Comparison of ENCODE assay signal across 22 mouse cellular contexts in genomic region chr10:94486179-94486578, GRCm38 (mm10).
DNase-seq lines count a peak whose midpoint lies in the region; ATAC-seq and TF ChIP-seq lines count a peak whose summit lies in the region.
"Had no signal": no experiment of that assay in that cellular context is flagged by ENCODE, and none has a peak within 500 bp of the region (broad histone marks: within the 10 kb centered on the region; RNA-seq: fewer than 3 reads in every experiment).

No protein-coding gene starts in this region.

- no peak overlapping the region for H3K4me3 ChIP-seq in heart, embryonic 12.5 days
- no peak overlapping the region for H3K4me3 ChIP-seq in lung, adult 2 months (replicated peaks; ENCODE audit: extremely low read depth, low read depth, low read length)
- no peak overlapping the region for H3K4me3 ChIP-seq in lung, postnatal 0 days (ENCODE audit: low read depth, low read length)
- no peak overlapping the region for H3K4me3 ChIP-seq in forebrain, embryonic 11.5 days (ENCODE audit: low read depth, low read length)
- H3K4me3 ChIP-seq: forebrain, embryonic 12.5 days; hindbrain, embryonic 12.5 days; layer of hippocampus, adult 2 months; midbrain, embryonic 12.5 days had no signal

- H3K27me3 ChIP-seq in heart, embryonic 12.5 days (replicated peaks), result no peaks in the 10 kb centered on the region
- H3K27me3 ChIP-seq in lung, postnatal 0 days (replicated peaks; ENCODE audit: insufficient read depth, low read length), result no peaks in the 10 kb centered on the region
- H3K27me3 ChIP-seq in forebrain, embryonic 11.5 days (ENCODE audit: control insufficient read depth, insufficient read depth, low read length), result no peaks in the 10 kb centered on the region
- H3K27me3 ChIP-seq: forebrain, embryonic 12.5 days; hindbrain, embryonic 12.5 days; midbrain, embryonic 12.5 days had no signal

- no peaks in the 10 kb centered on the region for H3K36me3 ChIP-seq in heart, embryonic 12.5 days
- H3K36me3 ChIP-seq in lung, postnatal 0 days (ENCODE audit: insufficient read depth, low read length), result no peaks in the 10 kb centered on the region
- H3K36me3 ChIP-seq in forebrain, embryonic 11.5 days (ENCODE audit: control insufficient read depth, insufficient read depth, low read length), result no peaks in the 10 kb centered on the region
- H3K36me3 ChIP-seq: forebrain, embryonic 12.5 days; hindbrain, embryonic 12.5 days; midbrain, embryonic 12.5 days had no signal

- peak; percentile 86 for TF ChIP-seq EP300 in lung, postnatal 0 days (IDR thresholded peaks at IDR 0.05)

- no peak for TF ChIP-seq POLR2A in lung, adult 2 months (IDR thresholded peaks at IDR 0.05; ENCODE audit: borderline replicate concordance, extremely low read depth, low read depth, low read length)

- H3K9ac ChIP-seq in heart, embryonic 12.5 days, result no peak overlapping the region
- H3K9ac ChIP-seq in lung, postnatal 0 days (replicated peaks; ENCODE audit: low read depth), result no peak overlapping the region
- no peak overlapping the region for H3K9ac ChIP-seq in forebrain, embryonic 11.5 days (ENCODE audit: low read length)
- H3K9ac ChIP-seq: forebrain, embryonic 12.5 days; hindbrain, embryonic 12.5 days; liver, postnatal 0 days; midbrain, embryonic 12.5 days had no signal

- H3K9me3 ChIP-seq in heart, embryonic 12.5 days (replicated peaks), result peaks cover 7% of the 10 kb centered on the region
- H3K9me3 ChIP-seq in lung, postnatal 0 days (ENCODE audit: low read length), result no peaks in the 10 kb centered on the region
- H3K9me3 ChIP-seq in forebrain, embryonic 11.5 days (ENCODE audit: control insufficient read depth, low read length), result peaks cover 3% of the 10 kb centered on the region; the same call in 1 of the 2 replicates

- no peak for DNase-seq in heart, postnatal 4 days
- peak; percentile 36 for DNase-seq in lung, adult 2 months
- DNase-seq in lung, postnatal 14 days, result no peak
- peak; percentile 59 for DNase-seq in lung, postnatal 0 days (ENCODE audit: low spot score)
- DNase-seq in forebrain, embryonic 11.5 days (ENCODE audit: low spot score), result no peak
- DNase-seq in left cerebral cortex, postnatal 10 days (ENCODE audit: extremely low spot score in 1 of 2, low spot score in 2 of 2), result no peak
- DNase-seq: adrenal gland, adult 8-10 months; B cell, adult 2 months; cerebellum, adult 18-20 months; cerebellum, postnatal 14 days; kidney, postnatal 25 days; liver, postnatal 0 days; right cerebral cortex, postnatal 25 days; spleen, adult 18-20 months; thymus, postnatal 14 days had no signal

- intact Hi-C loops in left cerebral cortex, postnatal 10 days (cut with DNase I), result no loop called here

- H3K27ac ChIP-seq in heart, embryonic 12.5 days (ENCODE audit: poor library complexity, severe bottlenecking), result peak overlapping the region; percentile 65
- H3K27ac ChIP-seq in lung, postnatal 0 days (ENCODE audit: low read length), result peak overlapping the region; percentile 16; the same call in 1 of the 2 replicates
- H3K27ac ChIP-seq in forebrain, embryonic 11.5 days (ENCODE audit: low read depth, low read length), result no peak overlapping the region
- H3K27ac ChIP-seq: forebrain, embryonic 12.5 days; hindbrain, embryonic 12.5 days; layer of hippocampus, adult 2 months; midbrain, embryonic 12.5 days had no signal

- WGBS in heart, embryonic 12.5 days, result 46% methylated on average over 2 of the region's 2 CpGs
- WGBS in lung, adult 2 months, result 77% methylated on average over 2 of the region's 2 CpGs
- 62% methylated on average over 2 of the region's 2 CpGs for WGBS in lung, postnatal 0 days
- whole genome bisulfite sequencing in forebrain, embryonic 11.5 days, result 84% methylated on average over 2 of the region's 2 CpGs

- ATAC-seq in heart, embryonic 12.5 days (ENCODE audit: insufficient number of reproducible peaks, low FRiP score), result no peak
- peak; percentile 94 for ATAC-seq in lung, postnatal 0 days
- ATAC-seq in forebrain, embryonic 11.5 days (replicated peaks; ENCODE audit: low FRiP score), result no peak
- ATAC-seq: activated CD4-positive, CD25-positive, alpha-beta regulatory T cell, adult 4 months; intestine, postnatal 0 days; liver, postnatal 0 days had no signal

- TF ChIP-seq CTCF in lung, adult 2 months (IDR thresholded peaks at IDR 0.05; ENCODE audit: insufficient read depth, low read length), result no peak
- TF ChIP-seq CTCF in lung, postnatal 0 days (IDR thresholded peaks at IDR 0.05), result no peak

- H3K4me1 ChIP-seq in heart, embryonic 12.5 days (replicated peaks), result peaks cover 15% of the 10 kb centered on the region
- H3K4me1 ChIP-seq in lung, adult 2 months (ENCODE audit: control insufficient read depth, insufficient read depth, low read length), result peaks cover 9% of the 10 kb centered on the region
- no peaks in the 10 kb centered on the region for H3K4me1 ChIP-seq in lung, postnatal 0 days (ENCODE audit: insufficient read depth, low read depth, low read length)
- no peaks in the 10 kb centered on the region for H3K4me1 ChIP-seq in forebrain, embryonic 11.5 days (replicated peaks; ENCODE audit: control insufficient read depth, insufficient read depth, low read length)
- H3K4me1 ChIP-seq: forebrain, embryonic 12.5 days; hindbrain, embryonic 12.5 days; midbrain, embryonic 12.5 days had no signal

- H3K4me2 ChIP-seq in heart, embryonic 12.5 days, result no peak overlapping the region
- no peak overlapping the region for H3K4me2 ChIP-seq in lung, postnatal 0 days (replicated peaks; ENCODE audit: low read depth, low read length)
- H3K4me2 ChIP-seq in forebrain, embryonic 11.5 days (ENCODE audit: low read depth, low read length, severe bottlenecking), result no peak overlapping the region
- H3K4me2 ChIP-seq: forebrain, embryonic 12.5 days; hindbrain, embryonic 12.5 days; midbrain, embryonic 12.5 days had no signal

Comparison
In these comparisons a context has a peak if more than half of its experiments do, and no peak if none do; other contexts are left out.
1. DNase-seq: peak in lung, adult 2 months (single experiment) and lung, postnatal 0 days (single experiment); none in heart, postnatal 4 days (single experiment), lung, postnatal 14 days (single experiment), forebrain, embryonic 11.5 days (single experiment) and left cerebral cortex, postnatal 10 days (0 of 2).